Mouse (Mus musculus) gastrocnemius, postnatal 25 days (tissue): ENCODE results near the gene Sfn. TPM values are rescaled to one million over a fixed set of nuclear protein-coding genes. Genes with fewer than 3 reads are reported as not detected.
A peak's percentile ranks its signal among the peaks of the same experiment; 100 is the strongest.
"Not testable (repeated sequence)": the region's sequence is repeated elsewhere in the genome, so short reads cannot be mapped to it uniquely, and the experiment has no call there.

Source experiments
- DNase-seq: peaks from one replicate; pipeline ENCODE4 v3.0.0; 2022
- long read RNA-seq, 2 experiments: library from polyadenylated mRNA; stranded (forward); transcript quantifications; one replicate each; pipeline ENCODE4 v2.0.0; 2021
- total RNA-seq, 2 experiments: library from RNA; stranded (reverse); gene quantifications; 1 replicate in 1 of 2; 2 replicates in 1 of 2; pipeline ENCODE4 v1.2.3; 2021

Sfn gene
- 1 to 10 TPM; 1.1 to 1.2 TPM for total RNA-seq
- long read RNA-seq, experiment 1 = 0 reads
- long read RNA-seq, experiment 2, partial matches to known transcripts = 0 of 2 reads
- long read RNA-seq, experiment 2, other reads (novel, unspliced or antisense) = 0 of 2 reads

DNA sequence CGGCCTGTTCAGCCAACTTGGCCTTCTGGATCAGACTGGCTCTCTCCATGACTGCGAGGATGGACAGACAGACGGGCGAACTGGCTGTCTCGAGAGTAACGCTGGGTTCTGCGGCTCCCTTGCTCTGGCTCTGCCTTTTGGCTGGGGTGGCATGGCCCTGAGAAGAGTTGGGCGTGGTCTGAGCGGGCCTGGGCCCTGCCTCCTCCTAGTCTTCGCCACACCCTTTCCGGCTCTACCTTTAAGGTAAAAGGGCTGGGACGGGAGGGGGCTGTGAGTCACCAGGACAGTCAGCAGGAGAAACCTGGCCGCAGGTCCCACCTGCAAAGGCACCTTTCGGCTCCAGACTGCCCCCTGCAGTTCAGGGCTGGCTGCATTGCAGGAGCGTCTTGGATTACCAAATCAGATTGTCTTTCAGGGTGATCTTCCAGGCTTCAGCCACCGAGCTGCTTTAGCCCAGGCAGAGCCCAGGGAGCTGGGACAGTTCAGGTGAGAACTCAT, at the start of gene Sfn:
Sfn (minus strand) TSS at position 448 of the 498 bp plus-strand sequence.
- no peak for DNase-seq

DNA sequence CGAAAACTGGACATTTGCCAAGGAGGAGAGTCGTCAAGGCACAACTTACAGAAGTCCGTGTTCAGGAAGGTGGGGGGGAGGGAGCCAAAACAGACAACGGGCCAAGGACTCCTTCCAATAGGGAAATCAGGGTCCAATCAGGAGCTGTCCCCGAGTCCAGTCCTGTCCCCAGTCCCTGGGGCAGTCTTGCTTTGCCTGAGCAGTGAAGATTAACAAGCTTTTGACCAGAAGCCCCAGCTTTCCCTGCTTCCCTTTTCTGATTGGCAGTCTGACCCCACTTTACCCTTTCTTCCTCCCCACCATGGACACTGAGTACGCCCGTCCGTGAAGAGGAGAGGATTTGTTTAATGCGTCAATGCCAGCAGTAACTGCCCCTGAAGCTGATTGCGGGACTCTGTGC, 49.5 kb upstream of the Sfn start:
- DNase-seq = no peak

DNA sequence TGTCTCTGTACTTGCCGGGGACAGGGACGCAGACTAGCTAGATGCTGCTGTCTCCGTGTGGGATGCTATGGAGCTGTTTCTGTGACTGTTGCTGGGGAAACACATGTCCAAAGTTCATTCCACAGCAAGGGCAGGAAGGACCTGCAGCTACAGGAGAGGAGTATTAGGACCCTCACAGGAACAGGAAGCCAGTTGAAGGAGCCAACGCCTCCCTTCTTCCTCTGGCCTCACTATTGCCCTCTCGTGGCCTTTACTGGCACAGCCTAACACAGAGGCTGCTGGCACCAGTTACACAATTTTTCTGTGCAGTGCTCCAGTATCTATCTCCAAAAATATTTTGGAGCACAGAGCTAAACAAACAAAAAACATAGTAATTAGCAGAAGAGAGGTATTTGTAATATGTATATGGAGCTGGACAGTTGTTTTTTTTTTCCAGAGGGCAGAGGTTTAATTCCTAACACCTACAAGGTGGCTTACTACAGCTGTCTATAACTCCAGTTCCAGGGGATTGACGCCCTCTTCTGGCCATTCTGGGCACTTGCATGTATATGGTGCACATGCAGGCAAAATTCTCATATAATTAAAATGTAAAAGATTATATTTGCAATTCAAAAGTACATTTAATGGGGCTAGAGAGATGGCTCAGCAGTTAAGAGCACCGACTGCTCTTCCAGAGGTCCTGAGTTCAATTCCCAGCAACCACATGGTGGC, 48.2 kb upstream of the Sfn start, which contains the start of gene Zdhhc18:
Zdhhc18 (minus strand) TSS at position 166 of the 711 bp plus-strand sequence.
- peak; percentile 60 for DNase-seq

DNA sequence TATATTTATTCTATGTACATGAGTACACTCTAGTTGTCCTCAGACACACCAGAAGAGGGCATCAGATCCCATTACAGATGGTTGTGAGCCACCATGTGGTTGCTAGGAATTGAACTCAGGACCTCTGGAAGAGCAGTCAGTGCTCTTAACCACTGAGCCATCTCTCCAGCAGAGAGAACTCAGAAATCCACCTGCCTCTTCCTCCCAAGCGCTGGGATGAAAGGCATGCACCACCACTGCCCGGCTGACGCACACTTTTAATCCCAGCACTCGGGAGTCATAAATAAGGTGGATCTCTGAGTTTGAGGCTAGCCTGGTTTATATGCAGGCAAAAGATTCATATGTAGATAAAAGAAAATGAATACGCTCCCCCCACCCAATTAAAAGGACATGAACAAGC, 47.5 kb upstream of the Sfn start:
- not testable (repeated sequence) for DNase-seq

DNA sequence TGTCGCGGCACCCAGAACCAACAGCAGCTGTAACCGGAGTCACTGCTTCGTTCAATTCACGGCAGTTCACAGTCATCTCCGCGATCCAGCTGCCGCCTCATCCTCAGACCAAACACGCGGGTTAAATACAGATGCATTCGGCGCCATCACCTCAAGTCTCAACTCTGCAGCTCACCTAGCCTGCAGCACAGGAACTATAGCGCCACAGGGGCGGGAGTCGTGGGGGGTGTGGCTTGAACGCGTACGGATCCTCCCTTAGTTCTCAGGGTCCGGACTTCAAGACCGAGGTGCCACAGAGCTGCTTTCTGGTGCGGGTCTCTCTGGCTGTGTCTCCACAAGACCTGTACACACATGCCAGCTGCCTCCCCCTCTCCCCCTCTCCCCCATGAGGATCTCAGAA, 43.7 kb upstream of the Sfn start:
- no peak for DNase-seq

DNA sequence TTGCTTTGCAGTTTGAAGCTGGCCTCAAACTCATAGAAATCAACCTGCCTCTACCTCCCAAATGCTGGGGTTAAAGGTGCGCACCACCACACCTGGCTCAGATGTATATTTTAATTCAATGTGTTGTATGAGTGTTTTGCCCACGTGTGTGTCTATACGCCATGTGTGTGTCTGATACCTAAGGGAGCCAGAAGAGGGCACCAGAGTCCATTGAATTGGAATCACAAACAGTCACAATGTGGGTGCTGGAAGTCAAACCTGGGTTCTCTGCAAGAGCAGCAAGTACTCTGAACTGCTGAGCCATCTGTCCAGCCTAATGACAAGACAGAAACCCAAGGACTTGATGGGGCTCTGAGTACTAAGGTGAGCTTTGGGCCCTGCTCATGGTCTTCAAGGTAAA, 43.2 kb upstream of the Sfn start:
- DNase-seq = no peak

DNA sequence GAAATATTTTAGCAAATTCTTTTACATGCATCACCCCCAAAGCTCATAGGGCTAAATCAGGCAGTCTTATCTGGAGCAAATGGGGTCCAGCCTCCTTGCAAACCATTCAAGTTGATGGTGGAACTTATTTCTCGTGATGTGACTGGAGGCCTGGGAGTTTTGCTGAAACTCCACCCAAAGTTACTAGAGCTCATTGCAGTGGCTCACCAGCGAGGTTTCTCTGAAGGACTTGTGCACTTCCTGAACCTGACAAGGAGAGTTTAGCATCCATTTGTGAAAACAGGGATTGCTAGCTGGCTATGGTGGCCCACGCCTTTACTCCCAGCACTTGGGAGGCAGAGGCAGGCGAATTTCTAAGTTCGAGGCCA, 32.1 kb upstream of the Sfn start:
- no peak for DNase-seq

DNA sequence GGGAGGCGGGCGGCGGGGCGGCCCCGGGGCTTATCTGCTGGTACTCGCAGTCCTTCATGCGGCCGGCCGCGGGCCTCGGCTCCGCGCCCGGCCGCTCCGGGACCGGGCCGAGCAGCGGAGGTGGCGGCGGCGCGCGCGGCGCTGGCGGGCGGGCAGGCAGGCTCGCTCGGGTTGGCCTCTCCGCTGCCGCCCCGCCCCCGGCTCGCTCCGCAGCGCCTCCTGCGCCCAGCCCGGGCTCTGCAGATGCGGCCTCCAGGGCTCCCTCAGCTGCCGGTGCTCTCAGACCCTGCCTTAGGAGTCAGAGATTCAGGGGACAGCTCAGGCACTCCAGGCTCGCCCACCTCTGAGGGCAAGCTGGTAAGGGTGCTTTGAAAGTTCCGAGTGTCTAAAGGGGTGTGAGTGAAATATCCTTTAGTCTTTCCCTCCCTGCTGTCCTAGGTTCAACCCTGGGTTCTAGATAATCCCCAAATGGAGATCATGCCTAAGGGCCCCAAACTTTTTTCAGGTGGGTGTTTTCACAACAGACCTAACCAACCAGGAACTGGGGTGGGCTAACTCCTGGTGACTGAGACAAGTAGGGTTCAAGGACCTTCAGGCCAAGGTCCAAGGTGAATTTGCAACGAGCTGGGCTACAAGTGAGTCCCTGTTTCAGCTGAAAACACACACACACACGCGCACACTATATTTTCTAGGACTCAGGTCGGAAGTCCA, 31.5 kb upstream of the Sfn start:
- DNase-seq = peak; percentile 89

DNA sequence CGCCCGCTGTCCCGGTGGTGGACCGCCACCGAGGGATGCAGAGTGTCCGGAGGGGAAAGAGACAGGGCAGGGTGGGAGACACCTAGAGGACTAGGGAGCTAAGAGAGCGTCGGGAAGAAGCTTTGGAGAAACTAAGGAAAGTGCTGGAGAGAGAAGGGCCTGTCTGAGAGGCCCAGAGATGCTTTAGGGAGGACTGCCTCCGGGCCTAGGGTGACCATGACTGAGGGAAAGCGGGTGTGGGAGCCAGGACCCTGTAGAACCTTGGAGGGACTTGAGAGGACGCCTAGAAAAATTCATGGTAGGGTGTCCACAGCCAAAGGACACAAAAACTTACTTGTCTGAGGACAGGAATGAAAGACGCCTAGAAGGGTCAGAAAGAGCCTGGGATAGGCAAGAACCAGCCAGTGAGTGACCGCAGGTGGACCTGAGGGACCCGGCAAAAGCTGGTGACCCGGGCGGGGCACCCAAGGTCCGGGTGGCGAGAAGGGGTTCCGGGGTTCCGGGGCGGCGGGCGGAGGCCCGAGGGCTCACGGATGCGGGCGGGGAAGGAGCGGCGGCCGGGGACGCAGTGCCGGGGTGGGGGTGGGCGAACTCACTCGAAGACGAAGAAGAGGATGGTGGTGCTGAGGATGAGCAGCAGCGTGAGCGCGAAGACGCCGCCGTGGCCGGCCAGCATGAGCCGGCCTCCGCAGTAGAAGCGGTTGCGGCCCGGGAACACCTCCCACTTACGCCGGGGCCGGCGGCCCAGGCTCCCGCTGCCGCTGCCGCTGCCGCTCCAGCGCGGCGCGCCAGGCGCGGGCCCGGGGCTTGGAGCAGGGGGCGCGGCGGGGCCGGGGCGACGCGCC, 30.7 kb upstream of the Sfn start:
- peak; percentile 23 for DNase-seq

DNA sequence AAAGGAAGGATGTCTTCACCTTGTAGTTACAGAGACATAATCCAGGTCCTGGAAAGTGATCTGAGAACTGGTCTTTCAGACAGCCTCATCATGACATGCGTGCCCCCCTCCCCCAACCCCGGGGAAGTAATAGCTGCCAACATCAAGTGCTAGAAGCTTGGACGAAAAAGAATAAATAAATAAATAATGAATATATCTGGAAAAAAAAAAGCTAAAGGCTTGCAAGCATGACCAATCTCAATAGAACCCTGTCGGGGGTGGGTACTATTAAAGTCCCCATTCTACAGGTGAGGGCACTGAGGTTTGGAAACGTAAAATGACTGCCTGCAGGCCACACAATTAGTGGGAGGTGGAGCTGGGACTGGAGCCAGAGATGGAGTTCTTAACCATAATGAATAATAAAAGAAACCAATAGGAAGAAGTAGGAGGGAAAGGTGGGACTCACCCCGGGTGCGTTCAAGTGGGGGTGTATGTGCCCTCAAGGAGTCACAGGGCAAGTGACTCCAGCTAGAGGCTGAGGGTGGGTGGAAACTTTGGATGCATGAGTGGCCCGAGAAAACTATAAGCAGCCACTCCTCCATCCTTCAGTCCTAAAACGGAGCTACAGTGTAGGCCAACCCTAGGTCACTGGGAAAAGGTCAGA, 29.9 kb upstream of the Sfn start:
- DNase-seq = no peak

DNA sequence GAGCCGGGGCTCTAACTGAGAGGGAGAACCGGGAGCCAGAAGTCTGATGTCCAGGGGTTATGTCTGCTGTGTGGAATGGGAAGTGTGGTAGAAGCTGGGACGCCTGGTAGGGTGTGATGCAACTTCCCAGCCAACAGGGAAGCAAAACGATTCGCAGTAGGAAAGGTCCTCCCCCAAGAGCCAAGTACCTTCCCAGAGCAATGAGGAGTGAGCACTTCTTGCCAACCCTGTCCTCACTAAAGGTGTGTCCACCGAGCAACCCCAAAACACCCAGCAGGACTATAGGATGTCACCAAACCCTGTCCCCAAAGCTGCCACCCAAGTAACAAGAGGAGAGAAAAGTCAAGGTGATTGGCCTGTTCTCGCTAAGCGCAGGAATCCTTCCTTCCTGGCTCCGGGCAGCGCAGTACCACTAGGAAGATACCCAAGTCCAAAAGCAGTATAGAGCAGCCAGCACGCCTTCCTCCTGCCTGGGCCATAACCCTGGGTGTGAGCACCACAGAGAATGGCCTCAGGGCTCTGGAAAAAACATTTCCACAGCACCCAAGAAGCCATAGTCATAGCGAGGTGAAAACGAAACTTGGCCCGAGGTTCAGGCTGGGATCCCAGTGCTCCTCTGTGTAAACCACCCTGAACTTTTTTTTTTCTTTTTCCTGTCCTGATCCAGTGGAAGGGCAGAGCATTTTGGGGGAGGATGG, 29.3 kb upstream of the Sfn start:
- DNase-seq = peak; percentile 18

DNA sequence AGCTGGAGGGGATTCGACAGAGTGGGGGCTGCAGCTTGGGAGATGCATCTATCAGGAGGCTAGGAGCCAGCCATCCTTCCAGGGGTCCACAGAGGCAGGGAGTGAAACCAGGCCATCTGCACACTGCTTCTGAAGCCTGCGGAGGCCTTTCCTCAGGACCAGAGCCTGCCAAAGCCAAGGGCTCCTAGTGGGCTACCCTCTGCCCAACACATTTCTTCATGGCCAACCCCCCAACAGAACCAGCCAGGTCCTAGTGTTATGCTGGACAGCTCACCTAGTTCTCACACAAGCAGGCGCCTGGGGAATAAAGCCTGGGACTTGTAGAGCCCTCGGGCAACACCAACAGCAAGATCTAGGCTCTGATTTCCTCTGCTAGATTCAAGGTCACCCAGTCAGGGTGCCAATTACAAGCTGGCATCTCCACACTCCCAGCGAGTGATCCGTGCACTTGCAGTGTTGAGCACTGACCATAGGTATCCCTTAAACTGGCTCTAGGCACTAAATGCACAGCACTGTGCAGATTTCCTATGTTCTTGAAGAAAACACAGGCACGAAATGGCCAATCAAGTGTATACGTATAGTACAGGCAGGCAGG, 28.5 kb upstream of the Sfn start:
- no peak for DNase-seq

DNA sequence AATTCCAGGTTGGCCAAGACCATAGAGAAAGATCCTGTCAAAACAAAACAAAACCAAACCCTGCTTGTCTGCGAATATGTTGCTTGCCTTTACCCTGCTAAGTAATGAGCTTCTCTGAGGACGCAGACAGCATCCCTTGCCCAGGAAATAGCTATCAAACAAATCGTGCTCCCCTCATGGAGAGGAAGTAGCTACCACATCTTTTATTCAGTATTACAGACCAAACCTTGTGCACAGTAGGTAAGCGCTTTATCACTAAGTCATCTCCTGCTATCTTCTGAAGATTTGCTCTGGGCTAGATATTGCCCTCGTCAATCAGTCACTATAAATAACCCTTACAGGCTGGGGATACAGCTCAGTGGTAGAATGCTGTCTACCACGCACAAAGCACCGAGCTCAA, 27.2 kb upstream of the Sfn start:
- no peak for DNase-seq

DNA sequence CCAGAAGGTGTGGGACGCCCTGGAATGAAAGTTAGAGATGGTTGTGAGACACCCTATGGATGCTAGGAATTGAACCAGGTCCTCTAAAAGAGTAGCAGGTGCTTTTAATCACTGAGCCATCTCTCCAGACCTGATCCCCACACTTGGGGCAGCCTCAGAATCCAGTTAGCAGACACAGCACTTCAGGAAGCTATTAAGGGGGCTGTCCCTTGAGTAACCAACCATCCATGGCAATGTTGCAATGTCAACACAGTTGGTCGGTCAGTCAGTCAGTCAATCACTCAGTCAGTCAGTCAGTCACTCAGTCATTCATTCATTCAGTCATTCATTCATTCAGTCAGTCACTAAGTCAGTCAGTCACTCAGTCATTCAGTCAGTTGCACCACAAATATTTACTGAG, 26.5 kb upstream of the Sfn start:
- DNase-seq = no peak

DNA sequence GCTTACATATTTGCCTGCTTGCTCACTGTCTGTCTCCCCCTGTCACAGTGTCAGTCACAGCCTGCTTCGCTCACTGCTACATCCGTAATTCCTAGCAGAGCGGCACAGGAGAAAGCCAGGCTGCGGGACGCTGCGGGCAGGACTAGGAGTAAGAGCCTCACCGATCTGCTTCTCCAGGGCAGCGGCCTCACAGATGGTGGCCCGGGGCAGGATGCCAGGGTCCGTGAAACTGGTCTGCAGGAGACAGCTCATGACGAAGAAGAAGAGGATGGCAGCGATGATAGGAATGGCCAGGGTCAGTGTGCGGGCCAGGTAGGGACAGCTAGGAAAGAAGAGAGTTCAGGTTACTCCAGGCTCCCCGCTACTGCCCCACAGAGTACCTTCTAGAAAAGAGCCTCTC, 25.1 kb upstream of the Sfn start:
- no peak for DNase-seq

DNA sequence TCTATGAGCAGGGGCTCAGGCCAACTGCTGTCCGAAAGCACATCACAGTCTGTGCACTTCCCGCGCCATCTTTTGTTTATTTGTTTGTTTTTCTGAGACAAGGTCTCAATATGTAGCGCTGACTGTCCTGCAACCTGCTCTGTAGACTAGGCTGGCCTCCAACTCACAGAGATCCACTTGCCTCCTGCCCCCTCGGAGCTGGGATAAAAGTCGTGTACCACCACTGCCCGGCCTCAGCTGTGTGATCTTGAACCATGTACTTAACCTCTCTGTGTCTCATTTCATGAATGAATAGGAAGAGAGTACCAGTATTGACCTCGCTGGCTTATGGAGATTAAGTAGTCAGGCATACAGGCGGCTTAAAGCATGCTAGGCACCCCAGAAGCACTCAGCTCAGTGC, 24.7 kb upstream of the Sfn start:
- DNase-seq = no peak

DNA sequence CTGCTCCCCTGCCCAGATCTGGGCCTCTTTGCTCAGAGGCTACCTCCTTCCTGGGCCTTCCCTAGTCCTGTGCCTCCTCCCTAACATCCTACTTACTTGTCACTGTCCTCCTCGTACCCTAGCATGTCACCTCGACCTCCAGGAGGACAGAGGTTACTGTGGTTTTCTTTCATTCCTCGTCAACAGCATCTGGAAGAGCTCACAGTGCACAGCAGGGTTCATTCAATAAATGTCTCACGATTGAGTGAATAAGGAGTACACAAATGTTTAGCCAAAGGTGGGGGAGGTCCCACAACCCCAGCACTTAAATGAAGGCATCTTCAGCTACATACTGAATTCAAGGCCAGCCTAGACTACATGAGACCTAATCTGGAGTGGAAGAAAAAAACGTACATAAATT, 24.3 kb upstream of the Sfn start:
- DNase-seq = no peak

DNA sequence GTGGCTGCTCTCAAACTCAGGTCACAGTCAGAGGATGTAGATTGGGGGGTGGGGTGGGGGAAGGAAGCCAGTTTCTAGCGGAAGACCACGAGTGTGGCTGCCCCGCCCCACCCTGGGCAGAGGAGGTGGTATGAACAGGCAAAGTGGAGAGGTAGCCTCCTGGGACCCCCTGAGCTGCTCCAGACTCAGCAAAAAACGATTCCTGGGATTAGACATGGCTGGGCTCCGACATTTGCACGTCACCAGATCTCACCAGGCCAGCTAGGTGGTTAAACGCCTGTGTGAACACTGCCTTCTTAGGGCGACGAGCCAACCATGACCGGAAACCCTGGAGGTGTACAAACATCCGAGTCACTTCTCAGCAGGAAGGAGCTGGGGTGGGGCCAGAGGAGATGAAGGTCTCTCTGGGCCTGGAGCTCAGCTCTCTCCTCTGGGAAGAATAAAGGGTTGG, 23.7 kb upstream of the Sfn start:
- peak; percentile 51 for DNase-seq

DNA sequence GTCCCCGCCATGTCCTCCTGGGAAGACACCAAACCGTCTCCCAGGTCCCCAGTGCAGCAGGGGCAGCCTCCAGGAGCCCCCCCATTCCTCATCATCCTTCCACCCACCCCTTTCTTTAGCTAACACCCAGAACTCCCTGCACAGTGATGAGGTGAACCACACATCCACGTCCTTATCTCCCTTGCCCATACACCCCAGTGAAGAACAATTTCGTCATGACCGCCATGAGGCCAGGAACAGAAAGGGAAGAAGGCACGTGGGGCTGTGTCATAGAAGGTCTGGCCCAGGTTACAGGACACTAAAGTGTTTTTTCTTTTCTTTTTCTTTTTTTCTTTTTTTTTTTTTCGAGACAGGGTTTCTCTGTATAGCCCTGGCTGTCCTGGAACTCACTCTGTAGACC, 22.9 kb upstream of the Sfn start:
- no peak for DNase-seq

DNA sequence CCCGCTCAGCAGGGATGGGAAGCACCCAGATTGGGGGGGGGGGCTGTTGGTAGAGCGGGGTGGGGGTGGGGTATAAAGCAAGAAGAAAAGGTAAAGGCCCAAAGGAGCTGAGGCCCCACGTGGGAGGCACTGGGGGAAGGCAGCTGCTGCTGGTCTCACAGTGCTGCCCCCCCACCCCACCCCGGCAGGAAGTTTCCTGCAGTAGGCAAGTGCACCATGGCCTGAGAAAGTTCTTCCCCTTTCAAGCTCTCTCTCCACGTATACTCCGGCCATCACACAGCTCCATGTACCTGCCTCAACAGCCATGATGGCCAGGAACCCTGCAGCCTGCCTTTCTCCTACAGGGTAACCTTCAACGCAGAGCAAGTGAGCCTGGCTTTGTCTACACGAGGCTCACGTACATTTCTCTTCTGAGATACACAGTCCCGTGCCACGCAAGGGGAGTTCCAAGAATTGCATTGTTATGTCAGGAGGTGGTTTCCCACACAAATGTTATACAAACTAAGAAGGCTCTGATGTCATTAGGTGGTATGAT, 20.3 kb upstream of the Sfn start:
- no peak for DNase-seq

DNA sequence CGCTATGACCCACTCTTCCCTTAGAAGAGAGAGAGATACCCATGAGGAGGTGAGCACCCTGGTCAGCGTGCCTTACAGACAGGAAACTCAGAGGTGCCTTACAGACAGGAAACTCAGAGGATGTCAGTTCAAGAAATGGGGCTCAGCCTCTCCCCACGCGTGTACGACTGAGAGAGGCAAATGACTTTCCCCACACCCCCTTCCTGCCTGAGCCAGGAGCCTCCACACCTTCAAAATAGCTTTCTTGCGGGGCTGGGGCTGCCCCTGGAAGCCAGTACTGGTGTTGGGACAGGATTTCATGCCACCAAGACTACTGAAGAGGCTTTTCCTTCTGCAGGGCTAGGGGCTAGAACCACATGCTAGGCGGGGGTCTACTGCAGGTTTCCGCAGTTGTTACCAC, 18.7 kb upstream of the Sfn start:
- DNase-seq = no peak
